ENCODE assay signal across 8 mouse cellular contexts in the genomic region with DNA sequence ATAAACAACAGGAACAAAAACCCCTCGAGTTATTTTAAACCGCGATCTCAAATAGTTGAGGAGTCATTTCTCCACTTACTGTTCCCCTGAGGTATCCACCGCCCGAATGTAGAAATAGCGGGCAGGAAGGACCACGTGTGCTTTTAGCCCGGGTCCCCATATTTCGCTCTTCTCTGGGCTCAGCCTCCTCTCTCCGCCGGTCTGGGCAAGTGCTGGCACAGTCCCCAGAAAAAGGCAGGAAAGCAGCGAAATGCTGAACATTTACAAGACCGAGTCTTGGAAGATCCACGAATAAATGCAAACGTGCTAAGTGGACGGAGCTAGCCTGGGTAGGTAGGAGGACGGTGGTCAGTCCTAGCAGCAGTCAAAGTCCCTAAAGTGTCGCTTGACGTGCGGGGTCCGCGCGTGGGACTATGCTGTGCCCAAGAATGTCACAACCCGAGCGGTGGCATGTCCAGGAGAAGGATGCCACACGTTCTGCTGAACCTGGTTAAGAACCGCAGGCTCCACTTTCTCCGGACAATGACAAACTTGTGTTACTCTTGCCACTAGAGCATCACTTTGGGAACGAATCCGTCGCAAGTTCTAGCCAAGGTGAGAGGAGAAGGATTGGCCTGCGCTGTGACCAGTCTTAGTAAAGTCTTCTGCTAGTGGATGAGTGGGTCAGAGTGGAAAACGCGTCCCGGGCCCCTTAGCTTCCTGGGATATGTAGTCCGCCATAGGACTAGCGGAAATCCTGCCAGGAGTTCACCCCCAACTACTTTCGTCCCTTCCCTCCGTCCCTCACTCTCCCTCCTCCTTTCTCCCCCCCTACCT. TPM values are rescaled to one million over a fixed set of nuclear protein-coding genes. Genes with fewer than 3 reads are reported as not detected.
A peak's percentile ranks its signal among the peaks of the same experiment; 100 is the strongest.
DNase-seq lines count a peak whose midpoint lies in the region; ATAC-seq lines count a peak whose summit lies in the region.

Kdelc1 (minus strand) TSS at position 570 of the 816 bp plus-strand sequence.
Bivm (plus strand) TSS at position 719 of the 816 bp plus-strand sequence.

- no peaks in the 10 kb centered on the region for H3K9me3 ChIP-seq in heart, embryonic 13.5 days
- no peaks in the 10 kb centered on the region for H3K9me3 ChIP-seq in liver, embryonic 12.5 days (replicated peaks)
- no peaks in the 10 kb centered on the region for H3K9me3 ChIP-seq in stomach, embryonic 15.5 days

- peaks cover 34% of the 10 kb centered on the region for H3K36me3 ChIP-seq in heart, embryonic 13.5 days
- peaks cover 23% of the 10 kb centered on the region for H3K36me3 ChIP-seq in liver, embryonic 12.5 days
- H3K36me3 ChIP-seq in stomach, embryonic 15.5 days = 0 out of 2 replicates have a peak, but pooled peaks cover 3% of the 10 kb centered on the region

- peaks cover 17% of the 10 kb centered on the region for H3K4me1 ChIP-seq in heart, embryonic 13.5 days
- H3K4me1 ChIP-seq in liver, embryonic 12.5 days = peaks cover 18% of the 10 kb centered on the region
- no peaks in the 10 kb centered on the region for H3K4me1 ChIP-seq in stomach, embryonic 15.5 days

- peak within 1 kb of the TSS; percentile 92 for H3K9ac ChIP-seq in heart, embryonic 13.5 days
- peak within 1 kb of the TSS; percentile 69 for H3K9ac ChIP-seq in liver, embryonic 12.5 days
- H3K9ac ChIP-seq in stomach, embryonic 15.5 days = peak within 1 kb of the TSS; percentile 55

- peak within 1 kb of the TSS; percentile 99 for H3K27ac ChIP-seq in heart, embryonic 13.5 days (replicated peaks)
- H3K27ac ChIP-seq in liver, embryonic 12.5 days = peak within 1 kb of the TSS; percentile 86
- H3K27ac ChIP-seq in stomach, embryonic 15.5 days = peak within 1 kb of the TSS; percentile 98

- DNase-seq in CD4-positive helper T cell, adult 2 months (ENCODE audit: low read depth, low spot score) = peak; percentile 84
- peak; percentile 95 for DNase-seq in brain, embryonic 18.5 days (ENCODE audit: low read depth, low spot score)
- DNase-seq in fat pad, adult 2 months (ENCODE audit: extremely low read depth, low read depth, low spot score) = peak; percentile 88
- peak; percentile 93 for DNase-seq in kidney, postnatal 10 days
- DNase-seq in natural killer cell, adult 2 months (ENCODE audit: low spot score in 2 of 2) = peak; percentile 61 to 67

- ATAC-seq in heart, embryonic 13.5 days (ENCODE audit: extremely low read depth, insufficient number of reproducible peaks, low FRiP score, low TSS enrichment) = peak; percentile 86
- peak; percentile 90 for ATAC-seq in liver, embryonic 12.5 days
- peak; percentile 95 for ATAC-seq in stomach, embryonic 15.5 days (ENCODE audit: insufficient read depth, low FRiP score, low read depth)

- under 1% methylated on average over 39 of the region's 39 CpGs for WGBS in heart, embryonic 13.5 days
- WGBS in liver, embryonic 12.5 days (ENCODE audit: insufficient replicate concordance) = under 1% methylated on average over 39 of the region's 39 CpGs
- under 1% methylated on average over 39 of the region's 39 CpGs for WGBS in stomach, embryonic 15.5 days

- H3K27me3 ChIP-seq in heart, embryonic 13.5 days (replicated peaks) = no peaks in the 10 kb centered on the region
- no peaks in the 10 kb centered on the region for H3K27me3 ChIP-seq in liver, embryonic 12.5 days (replicated peaks)
- H3K27me3 ChIP-seq in stomach, embryonic 15.5 days (replicated peaks) = no peaks in the 10 kb centered on the region

- peak within 1 kb of the TSS; percentile 66 for H3K4me2 ChIP-seq in heart, embryonic 13.5 days
- H3K4me2 ChIP-seq in liver, embryonic 12.5 days = peak within 1 kb of the TSS; percentile 82
- peak within 1 kb of the TSS; percentile 82 for H3K4me2 ChIP-seq in stomach, embryonic 15.5 days

- H3K4me3 ChIP-seq in heart, embryonic 13.5 days = peak within 1 kb of the TSS; percentile 63
- peak within 1 kb of the TSS; percentile 74 for H3K4me3 ChIP-seq in liver, embryonic 12.5 days
- H3K4me3 ChIP-seq in stomach, embryonic 15.5 days (replicated peaks) = peak within 1 kb of the TSS; percentile 71

RNA-seq across cellular contexts. Expression of gene Kdelc1, which starts in this region (rescaled TPM):
- polyA plus RNA-seq in heart, embryonic 13.5 days (2015; fragmentation: Nextera tagmentation; extraction: Ambion mirVana) = 38.1 and 45.5 TPM in 2 replicates
- polyA plus RNA-seq in liver, embryonic 12.5 days (2016; fragmentation: Nextera tagmentation; extraction: Ambion mirVana) = 26.6 and 28.5 TPM in 2 replicates
- 51.6 and 53.1 TPM in 2 replicates for polyA plus RNA-seq in stomach, embryonic 15.5 days (2015; fragmentation: Nextera tagmentation; extraction: Ambion mirVana)

RNA-seq across cellular contexts. Expression of gene Bivm, which starts in this region (rescaled TPM):
- polyA plus RNA-seq in heart, embryonic 13.5 days (2015; fragmentation: Nextera tagmentation; extraction: Ambion mirVana) = 12.4 and 12.6 TPM in 2 replicates
- 6.1 and 7.5 TPM in 2 replicates for polyA plus RNA-seq in liver, embryonic 12.5 days (2016; fragmentation: Nextera tagmentation; extraction: Ambion mirVana)
- polyA plus RNA-seq in stomach, embryonic 15.5 days (2015; fragmentation: Nextera tagmentation; extraction: Ambion mirVana) = 16.0 and 17.7 TPM in 2 replicates

Comparison
In these comparisons a context has a peak if more than half of its experiments do, and no peak if none do; other contexts are left out.
1. Peak in every context shown above with its lines: DNase-seq, ATAC-seq, H3K4me3 ChIP-seq and H3K27ac ChIP-seq.